Mouse (Mus musculus) hindbrain, postnatal 0 days (tissue): ENCODE data around the gene Emsy. TPM values are rescaled to one million over a fixed set of nuclear protein-coding genes. Genes with fewer than 3 reads are reported as not detected.

Experiments
- ATAC-seq: fragments of 200-750 bp; cut with Nextera tagmentation; 2 replicates; pipeline ENCODE4 v1.8.0; 2017; ENCODE audit warnings: mild to moderate bottlenecking, moderate TSS enrichment, moderate library complexity
- DNase-seq: peaks from one replicate; pipeline ENCODE4 v3.0.0-alpha.2; 2015; ENCODE audit warnings: low spot score
- H3K27ac ChIP-seq: fragments of 300-500 bp; sonication (generic); 2 replicates; pipeline ENCODE4 v1.5.1; 2014; ENCODE audit warnings: mild to moderate bottlenecking
- H3K27me3 ChIP-seq: fragments of 300-500 bp; sonication (generic); 2 replicates; pipeline ENCODE4 v1.6.1; 2014; ENCODE audit warnings: low read length, mixed read lengths; ENCODE audit not compliant: insufficient read depth
- H3K36me3 ChIP-seq: fragments of 300-500 bp; sonication (generic); 2 replicates; pipeline ENCODE4 v1.6.1; 2014; ENCODE audit warnings: low read length, mixed read lengths; ENCODE audit not compliant: insufficient read depth
- H3K4me1 ChIP-seq: fragments of 300-500 bp; sonication (generic); 2 replicates; pipeline ENCODE4 v1.6.1; 2014; ENCODE audit warnings: antibody characterized with exemption, low read length, mixed read lengths; ENCODE audit not compliant: insufficient read depth
- H3K4me2 ChIP-seq: fragments of 300-500 bp; sonication (generic); 2 replicates; pipeline ENCODE4 v1.6.1; 2014; ENCODE audit warnings: low read depth, mild to moderate bottlenecking, low read length, moderate library complexity, mixed read lengths
- H3K4me3 ChIP-seq: fragments of 300-500 bp; sonication (generic); 2 replicates; pipeline ENCODE4 v1.5.1; 2014; ENCODE audit warnings: low read length
- H3K9ac ChIP-seq: fragments of 300-500 bp; sonication (generic); replicated peaks from 2 replicates; pipeline ENCODE4 v1.6.1; 2014; ENCODE audit warnings: mild to moderate bottlenecking, low read length, moderate library complexity, mixed read lengths
- H3K9me3 ChIP-seq: fragments of 300-500 bp; sonication (generic); 2 replicates; pipeline ENCODE4 v1.6.1; 2016; ENCODE audit warnings: low read length, mixed read lengths
- CTCF ChIP-seq: IDR thresholded peaks from 2 replicates; pipeline ENCODE4 v1.5.1; 2016; ENCODE audit warnings: antibody characterized with exemption, control low read depth, low read depth
- WGBS: fragments of 180-500 bp; shearing (Covaris S2); extraction: QIAGEN DNeasy Blood & Tissue Kit; methylation state at CpG from one replicate; pipeline ENCODE4 v1.1.7; 2014; 5-methylcytosine and 5-hydroxymethylcytosine counted together
- polyA plus RNA-seq: library from polyadenylated mRNA; unstranded; fragments of >200 nt; fragmentation: Nextera tagmentation; extraction: Ambion mirVana; gene quantifications from 2 replicates; pipeline ENCODE4 v1.2.1, GENCODE M21; 2015
- total RNA-seq: library from RNA; depleted of rRNA; stranded (reverse); fragments of >200 nt; gene quantifications from 2 replicates; pipeline ENCODE4 v1.2.3, GENCODE M21; 2014

Gene Emsy
- total and polyA plus RNA-seq, 2 experiments from 2014 or later, result 18.3 to 45.4 TPM

DNA sequence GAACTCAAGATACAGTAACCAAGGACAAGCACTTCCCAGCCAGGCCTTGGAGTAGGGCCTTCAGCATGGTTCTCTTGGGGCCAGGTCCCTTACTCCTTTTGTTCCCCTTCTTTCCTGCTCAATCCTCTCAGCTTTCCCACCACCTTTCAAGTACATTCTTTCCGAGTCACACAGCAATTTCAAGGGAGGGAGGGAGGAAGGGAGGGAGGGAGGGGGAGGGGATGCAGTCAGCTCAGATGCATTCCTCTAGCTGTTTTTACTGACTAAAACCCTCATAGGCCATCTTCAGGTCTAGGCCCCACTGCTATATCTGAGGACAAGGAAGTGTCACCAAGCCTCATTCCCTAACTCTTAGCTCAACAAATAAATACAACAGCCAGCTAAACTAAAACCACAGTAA lies 12.3 kb downstream of the Emsy start:
- Histone ChIP-seq H3K9me3 (no peaks in the 10 kb centered on the region), H3K4me2 (no peak overlapping the region), H3K4me1 (no peaks in the 10 kb centered on the region), H3K36me3 (peaks cover 12% of the 10 kb centered on the region; the same call in 1 of the 2 replicates), H3K27me3 (no peaks in the 10 kb centered on the region), H3K27ac (no peak overlapping the region), H3K4me3 (no peak overlapping the region), H3K9ac (no peak overlapping the region)
- TF ChIP-seq CTCF, result no peak
- 0% methylated on average over 1 of the region's 1 CpGs for WGBS
- no peak for DNase-seq
- no peak for ATAC-seq

DNA sequence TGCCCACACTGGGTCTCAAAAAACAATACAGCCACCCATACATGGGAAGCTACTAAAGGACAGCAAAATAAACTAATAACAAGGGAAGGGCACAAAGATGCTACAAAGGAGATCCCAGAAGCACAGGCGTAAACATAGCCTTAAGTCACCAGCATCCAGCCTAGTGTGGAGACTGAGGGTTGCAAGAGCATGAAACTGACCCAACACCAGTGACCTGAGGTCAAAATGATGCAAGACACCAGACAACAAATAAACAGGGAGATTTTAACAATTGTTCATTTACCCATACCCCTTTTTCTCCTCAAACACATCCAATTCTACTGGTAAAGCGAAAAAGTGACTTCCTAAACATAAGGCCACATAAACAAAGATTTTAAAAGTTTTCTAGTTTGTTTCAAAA lies 20.0 kb downstream of the Emsy start:
- no peak overlapping the region for H3K4me2 ChIP-seq
- ATAC-seq (no peak), DNase-seq (no peak)
- peaks cover 10% of the 10 kb centered on the region for H3K36me3 ChIP-seq
- WGBS, result 91% methylated on average over 2 of the region's 2 CpGs
- TF ChIP-seq CTCF, result no peak
- no peaks in the 10 kb centered on the region for H3K27me3 ChIP-seq
- H3K4me1 ChIP-seq, result no peaks in the 10 kb centered on the region
- H3K4me3 ChIP-seq, result no peak overlapping the region
- H3K9me3 ChIP-seq, result no peaks in the 10 kb centered on the region
- no peak overlapping the region for H3K9ac ChIP-seq
- H3K27ac ChIP-seq, result no peak overlapping the region

DNA sequence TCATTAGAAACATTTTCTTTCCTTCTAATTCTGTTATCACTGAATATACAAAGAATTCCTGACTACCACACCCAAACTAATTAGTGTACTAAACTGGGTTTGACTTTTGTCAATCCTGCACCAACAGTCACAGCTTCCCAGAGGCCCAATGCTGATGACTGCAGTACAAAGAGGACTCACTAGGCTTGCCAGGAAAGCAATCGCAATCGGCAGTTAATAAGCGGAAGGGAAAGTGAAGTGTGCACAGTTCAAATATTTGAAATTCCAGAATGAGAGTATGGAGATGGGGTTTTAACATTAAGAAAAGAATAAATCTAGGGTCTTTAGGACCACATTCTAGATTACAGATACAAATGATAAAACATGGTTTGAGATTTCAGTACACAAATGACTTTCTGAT lies 23.6 kb downstream of the Emsy start:
- H3K36me3 ChIP-seq, result peaks cover 14% of the 10 kb centered on the region
- H3K9me3 ChIP-seq, result no peaks in the 10 kb centered on the region
- no peaks in the 10 kb centered on the region for H3K4me1 ChIP-seq
- TF ChIP-seq CTCF, result no peak
- no peak overlapping the region for H3K9ac ChIP-seq
- H3K27ac ChIP-seq, result no peak overlapping the region
- DNase-seq (no peak), ATAC-seq (no peak)
- H3K27me3 ChIP-seq, result no peaks in the 10 kb centered on the region
- no peak overlapping the region for H3K4me2 ChIP-seq
- H3K4me3 ChIP-seq, result no peak overlapping the region
- 63% methylated on average over 3 of the region's 3 CpGs for WGBS

DNA sequence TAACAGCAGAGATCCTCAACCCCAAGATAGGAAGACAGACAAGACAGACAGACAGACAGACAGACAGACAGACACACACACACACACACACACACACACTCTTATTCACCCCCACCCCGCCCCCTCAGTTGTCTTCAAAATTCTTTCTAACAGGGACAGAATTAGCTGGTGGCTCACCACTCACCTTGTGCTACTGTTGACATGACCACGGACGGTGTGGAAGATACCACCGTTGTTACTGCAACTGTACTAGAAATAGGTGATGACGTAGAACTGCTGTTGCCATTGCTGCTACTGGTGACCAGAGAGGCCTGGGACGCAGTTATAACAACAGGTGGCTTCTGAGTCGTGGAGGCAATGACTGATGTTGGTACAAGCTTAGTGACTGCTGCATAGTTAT lies 26.6 kb downstream of the Emsy start:
- Histone ChIP-seq H3K9me3 (no peaks in the 10 kb centered on the region), H3K4me2 (no peak overlapping the region), H3K4me3 (no peak overlapping the region), H3K27me3 (no peaks in the 10 kb centered on the region), H3K9ac (no peak overlapping the region), H3K27ac (no peak overlapping the region), H3K36me3 (peaks cover 14% of the 10 kb centered on the region; the same call in 1 of the 2 replicates), H3K4me1 (no peaks in the 10 kb centered on the region)
- DNase-seq (no peak), ATAC-seq (no peak)
- TF ChIP-seq CTCF, result no peak
- WGBS, result 93% methylated on average over 7 of the region's 7 CpGs

DNA sequence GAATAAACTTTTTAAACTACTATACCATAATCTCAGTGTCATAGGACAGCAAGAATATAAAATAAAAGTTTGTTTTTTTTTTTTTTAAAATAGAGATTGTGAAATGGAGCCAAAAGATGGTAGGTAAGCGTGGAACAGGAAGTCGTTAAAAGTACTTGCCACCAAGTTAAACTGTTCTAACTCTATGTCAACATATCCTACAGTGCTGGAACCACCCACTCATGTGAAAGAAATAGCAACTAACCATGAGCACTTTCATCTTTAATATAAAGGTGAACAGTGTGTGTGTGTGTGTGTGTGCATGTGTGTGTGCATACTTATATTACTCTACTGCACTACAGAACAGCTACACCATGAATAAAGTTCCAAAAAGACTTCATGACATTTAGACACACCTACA lies 38.8 kb downstream of the Emsy start:
- no peaks in the 10 kb centered on the region for H3K4me1 ChIP-seq
- no peak overlapping the region for H3K4me3 ChIP-seq
- no peak overlapping the region for H3K27ac ChIP-seq
- H3K4me2 ChIP-seq, result no peak overlapping the region
- no peaks in the 10 kb centered on the region for H3K27me3 ChIP-seq
- no peaks in the 10 kb centered on the region for H3K9me3 ChIP-seq
- WGBS, result 98% methylated on average over 2 of the region's 2 CpGs
- no peak overlapping the region for H3K9ac ChIP-seq
- no peak for DNase-seq
- no peak for TF ChIP-seq CTCF
- H3K36me3 ChIP-seq, result peaks cover 14% of the 10 kb centered on the region; the same call in 1 of the 2 replicates
- ATAC-seq, result no peak

DNA sequence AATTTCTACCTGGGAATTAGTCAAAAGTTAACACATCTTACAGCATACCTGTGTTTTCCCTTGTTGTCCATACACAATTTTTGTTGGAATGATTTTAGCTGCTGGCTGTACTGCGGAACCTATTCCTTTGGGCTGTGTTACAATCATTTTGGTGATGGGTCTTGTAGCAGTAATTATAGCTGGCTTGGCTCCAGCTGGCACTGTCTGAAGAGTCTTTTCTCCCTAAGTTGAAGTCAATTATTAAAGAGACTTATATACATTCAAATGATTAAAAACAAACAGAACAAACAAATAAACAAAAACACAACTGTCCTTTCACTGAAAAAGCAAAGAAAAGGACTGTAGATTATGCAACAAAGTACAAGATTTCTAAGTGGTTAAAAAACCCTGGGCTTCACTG lies 43.6 kb downstream of the Emsy start:
- H3K36me3 ChIP-seq, result peaks cover 17% of the 10 kb centered on the region; the same call in 1 of the 2 replicates

DNA sequence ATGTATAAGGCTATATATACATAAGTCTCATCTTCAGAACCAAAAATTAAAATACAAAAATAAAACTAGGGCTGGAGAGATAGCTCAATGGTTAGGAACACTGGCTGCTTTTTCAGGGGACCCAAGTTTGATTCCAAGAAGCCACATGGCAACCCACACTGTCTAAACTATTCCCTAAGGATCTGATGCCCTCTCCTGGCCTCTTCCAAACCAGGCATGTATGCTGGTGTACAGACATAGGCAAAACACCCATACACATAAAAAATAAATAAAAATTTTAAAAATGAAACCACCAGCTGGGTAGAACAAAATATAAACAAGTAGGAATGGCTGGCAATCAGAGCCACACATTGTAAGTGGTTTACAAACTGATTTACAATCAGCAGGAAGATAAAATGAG lies 48.1 kb downstream of the Emsy start:
- no peaks in the 10 kb centered on the region for H3K9me3 ChIP-seq
- H3K27me3 ChIP-seq, result no peaks in the 10 kb centered on the region
- no peak overlapping the region for H3K4me3 ChIP-seq
- DNase-seq (no peak), ATAC-seq (no peak)
- no peak; the same call in 1 of the 2 replicates for TF ChIP-seq CTCF
- H3K9ac ChIP-seq, result no peak overlapping the region
- H3K4me2 ChIP-seq, result no peak overlapping the region
- H3K4me1 ChIP-seq, result no peaks in the 10 kb centered on the region
- peaks cover 5% of the 10 kb centered on the region; the same call in 1 of the 2 replicates for H3K36me3 ChIP-seq
- H3K27ac ChIP-seq, result no peak overlapping the region

More for the DNA sequence above, 43.6 kb downstream of the Emsy start:
- no peak for ATAC-seq
- H3K27me3 ChIP-seq, result no peaks in the 10 kb centered on the region
- no peaks in the 10 kb centered on the region for H3K9me3 ChIP-seq
- no peaks in the 10 kb centered on the region for H3K4me1 ChIP-seq
- WGBS, result 66% methylated on average over 1 of the region's 1 CpGs
- no peak for TF ChIP-seq CTCF
- no peak overlapping the region for H3K27ac ChIP-seq
- H3K9ac ChIP-seq, result no peak overlapping the region
- DNase-seq, result no peak
- no peak overlapping the region for H3K4me3 ChIP-seq
- H3K4me2 ChIP-seq, result no peak overlapping the region
